Mouse (Mus musculus) ovary, postnatal 10 days (tissue): ENCODE measurements around the gene Spn.

Source experiments
- DNase-seq: peaks from one replicate; pipeline ENCODE4 v3.0.0; 2022; ENCODE audit warnings: low spot score

Spn gene

GRCm38 (mm10) chr7:127140623-127141404 lies 3.2 kb upstream of the Spn start:
- DNase-seq, result no peak

GRCm38 (mm10) chr7:127139562-127139961 lies 1.9 kb upstream of the Spn start:
- DNase-seq, result no peak

GRCm38 (mm10) chr7:127139100-127139499 lies 1.5 kb upstream of the Spn start:
- DNase-seq, result no peak

- no peak for DNase-seq
These were observed 1.2 kb downstream of the Spn start for GRCm38 (mm10) chr7:127136181-127137071.

GRCm38 (mm10) chr7:127134821-127135447 lies 2.7 kb downstream of the Spn start:
- no peak for DNase-seq

GRCm38 (mm10) chr7:127133125-127133524 lies 4.5 kb downstream of the Spn start:
- DNase-seq, result no peak

- no peak for DNase-seq
These were observed 8.0 kb downstream of the Spn start for GRCm38 (mm10) chr7:127129638-127130037.

GRCm38 (mm10) chr7:127121911-127122270 lies 15.7 kb downstream of the Spn start, which contains the start of gene Qprt:
Qprt (minus strand) TSS chr7:127122226.
- no peak for DNase-seq

GRCm38 (mm10) chr7:127121061-127121910 lies 16.3 kb downstream of the Spn start:
- DNase-seq, result no peak

- DNase-seq, result no peak
These were observed 18.8 kb downstream of the Spn start for GRCm38 (mm10) chr7:127118671-127119445.

- DNase-seq, result no peak
These were observed 19.7 kb downstream of the Spn start for GRCm38 (mm10) chr7:127117948-127118347.

- no peak for DNase-seq
These were observed 21.2 kb downstream of the Spn start for GRCm38 (mm10) chr7:127116331-127116935.

- no peak for DNase-seq
These were observed 22.7 kb downstream of the Spn start for GRCm38 (mm10) chr7:127114920-127115319.

GRCm38 (mm10) chr7:127113614-127114259 lies 23.9 kb downstream of the Spn start:
- DNase-seq, result no peak

GRCm38 (mm10) chr7:127112921-127113597 lies 24.6 kb downstream of the Spn start:
- DNase-seq, result no peak

GRCm38 (mm10) chr7:127112251-127112841 lies 25.3 kb downstream of the Spn start:
- no peak for DNase-seq

GRCm38 (mm10) chr7:127111461-127111860 lies 26.2 kb downstream of the Spn start:
- no peak for DNase-seq

GRCm38 (mm10) chr7:127110239-127111007 lies 27.2 kb downstream of the Spn start:
- no peak for DNase-seq
